In the genomic region with DNA sequence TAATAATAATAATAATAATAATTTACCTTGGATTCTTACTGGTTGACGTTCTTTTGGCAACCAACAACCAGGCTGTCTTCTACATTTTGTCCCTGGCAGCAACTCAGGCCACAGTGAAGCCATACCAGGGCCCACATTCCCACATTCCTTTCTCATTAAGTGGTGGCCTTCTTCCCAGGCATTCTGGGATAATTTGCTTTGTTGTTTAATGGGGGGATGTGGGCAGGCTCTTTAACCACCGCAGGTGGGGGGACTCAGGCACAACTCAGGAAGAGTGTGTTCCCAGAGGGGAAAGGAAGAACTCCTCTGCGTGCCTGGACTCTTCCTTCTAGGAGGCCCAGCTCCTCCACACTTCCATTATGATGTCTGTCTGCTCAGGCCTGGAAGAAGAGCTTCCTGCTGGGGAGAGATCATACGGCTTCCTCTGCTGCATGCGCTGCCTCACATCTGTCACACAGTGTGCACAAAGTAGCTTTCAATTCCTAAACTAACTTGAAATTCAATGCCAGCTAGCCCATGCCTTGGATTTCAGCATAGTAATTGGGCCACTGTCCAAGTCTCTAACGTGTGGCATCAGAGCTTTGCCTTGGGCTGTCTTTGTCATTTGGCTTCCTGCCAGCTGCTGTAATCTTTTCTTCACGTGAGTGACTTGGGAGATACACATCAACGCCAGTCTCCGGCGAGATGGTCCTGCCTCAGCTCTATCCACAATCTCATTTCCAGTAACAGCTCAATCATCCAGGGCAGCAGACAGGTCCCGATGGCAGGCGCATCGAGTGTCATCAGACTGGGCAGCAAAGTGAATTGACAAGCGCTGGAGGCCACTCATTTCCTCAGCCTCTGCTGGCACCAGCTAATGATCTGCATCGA, we compare ENCODE assay signal across 11 mouse cellular contexts. TPM values are rescaled to one million over a fixed set of nuclear protein-coding genes. Genes with fewer than 3 reads are reported as not detected.
DNase-seq lines count a peak whose midpoint lies in the region; ATAC-seq and TF ChIP-seq lines count a peak whose summit lies in the region.
"Had no signal": no experiment of that assay in that cellular context is flagged by ENCODE, and none has a peak within 500 bp of the region (broad histone marks: within the 10 kb centered on the region; RNA-seq: fewer than 3 reads in every experiment).

No protein-coding gene starts in this region.

- H3K36me3 ChIP-seq in lung, embryonic 14.5 days (ENCODE audit: insufficient read depth), result no peaks in the 10 kb centered on the region
- H3K36me3 ChIP-seq in forebrain, embryonic 16.5 days (ENCODE audit: control insufficient read depth, insufficient read depth), result no peaks in the 10 kb centered on the region
- H3K36me3 ChIP-seq in midbrain, embryonic 15.5 days (replicated peaks), result no peaks in the 10 kb centered on the region
- no peaks in the 10 kb centered on the region for H3K36me3 ChIP-seq in intestine, embryonic 15.5 days

- H3K27me3 ChIP-seq in lung, embryonic 14.5 days (ENCODE audit: insufficient read depth, low read length), result no peaks in the 10 kb centered on the region
- no peaks in the 10 kb centered on the region for H3K27me3 ChIP-seq in forebrain, embryonic 16.5 days (replicated peaks; ENCODE audit: control insufficient read depth, insufficient read depth, low read length)
- no peaks in the 10 kb centered on the region for H3K27me3 ChIP-seq in midbrain, embryonic 15.5 days (replicated peaks)
- H3K27me3 ChIP-seq in intestine, embryonic 15.5 days (replicated peaks), result no peaks in the 10 kb centered on the region

- TF ChIP-seq CTCF in lung, embryonic 14.5 days (IDR thresholded peaks at IDR 0.05; ENCODE audit: low read depth), result no peak
- no peak for TF ChIP-seq CTCF in layer of hippocampus, adult 2 months (conservative IDR thresholded peaks at IDR 0.05)

- DNase-seq in lung, embryonic 14.5 days, result peak; percentile 32
- no peak for DNase-seq in lung, postnatal 4 days
- DNase-seq in R1 (ENCODE audit: low read depth, low spot score), result peak; percentile 2
- no peak for DNase-seq in layer of hippocampus, adult 2 months (ENCODE audit: low spot score in 2 of 2)
- no peak for DNase-seq in layer of hippocampus, postnatal 14 days (ENCODE audit: low spot score in 2 of 2)
- DNase-seq: cerebellum, adult 9-11 months; kidney, postnatal 36 days had no signal

- H3K4me3 ChIP-seq in lung, embryonic 14.5 days (ENCODE audit: low read depth, low read length), result no peak overlapping the region
- H3K4me3 ChIP-seq in forebrain, embryonic 16.5 days (replicated peaks; ENCODE audit: low read length), result no peak overlapping the region
- no peak overlapping the region for H3K4me3 ChIP-seq in midbrain, embryonic 15.5 days
- H3K4me3 ChIP-seq in intestine, embryonic 15.5 days (replicated peaks), result no peak overlapping the region
- no peak overlapping the region for H3K4me3 ChIP-seq in layer of hippocampus, adult 2 months

- H3K27ac ChIP-seq in lung, embryonic 14.5 days (ENCODE audit: low read depth), result no peak overlapping the region
- no peak overlapping the region for H3K27ac ChIP-seq in forebrain, embryonic 16.5 days (ENCODE audit: low read length)
- 0 out of 2 replicates have a peak overlapping the region, but pooled peaks have one; percentile 42 for H3K27ac ChIP-seq in midbrain, embryonic 15.5 days
- H3K27ac ChIP-seq in intestine, embryonic 15.5 days, result no peak overlapping the region
- no peak overlapping the region for H3K27ac ChIP-seq in layer of hippocampus, adult 2 months
- H3K27ac ChIP-seq: macrophage had no signal

- no peaks in the 10 kb centered on the region for H3K4me1 ChIP-seq in lung, embryonic 14.5 days (ENCODE audit: insufficient read depth)
- H3K4me1 ChIP-seq in forebrain, embryonic 16.5 days (replicated peaks; ENCODE audit: control insufficient read depth, insufficient read depth, low read length), result 0 out of 2 replicates have a peak, but pooled peaks cover 3% of the 10 kb centered on the region
- H3K4me1 ChIP-seq in midbrain, embryonic 15.5 days, result peaks cover 8% of the 10 kb centered on the region
- no peaks in the 10 kb centered on the region for H3K4me1 ChIP-seq in intestine, embryonic 15.5 days (replicated peaks)

- ATAC-seq in lung, embryonic 14.5 days (ENCODE audit: insufficient read depth), result no peak
- ATAC-seq in forebrain, embryonic 16.5 days, result 0 out of 2 replicates have a peak, but pooled peaks have one; percentile 12
- peak; percentile 81 for ATAC-seq in midbrain, embryonic 15.5 days (replicated peaks)
- ATAC-seq in intestine, embryonic 15.5 days, result no peak

- 52% methylated on average over 15 of the region's 15 CpGs for WGBS in lung, embryonic 14.5 days
- WGBS in forebrain, embryonic 16.5 days, result 32% methylated on average over 15 of the region's 15 CpGs
- WGBS in midbrain, embryonic 15.5 days, result 43% methylated on average over 15 of the region's 15 CpGs
- WGBS in intestine, embryonic 15.5 days, result 56% methylated on average over 15 of the region's 15 CpGs

- H3K9me3 ChIP-seq in lung, embryonic 14.5 days (ENCODE audit: low read depth, low read length), result no peaks in the 10 kb centered on the region
- no peaks in the 10 kb centered on the region for H3K9me3 ChIP-seq in forebrain, embryonic 16.5 days (ENCODE audit: control insufficient read depth, low read length)
- no peaks in the 10 kb centered on the region for H3K9me3 ChIP-seq in midbrain, embryonic 15.5 days
- no peaks in the 10 kb centered on the region for H3K9me3 ChIP-seq in intestine, embryonic 15.5 days

- H3K9ac ChIP-seq in lung, embryonic 14.5 days, result no peak overlapping the region
- H3K9ac ChIP-seq in forebrain, embryonic 16.5 days (replicated peaks; ENCODE audit: low read depth, low read length), result no peak overlapping the region
- no peak overlapping the region for H3K9ac ChIP-seq in midbrain, embryonic 15.5 days
- H3K9ac ChIP-seq in intestine, embryonic 15.5 days, result no peak overlapping the region

- H3K4me2 ChIP-seq in lung, embryonic 14.5 days, result no peak overlapping the region
- H3K4me2 ChIP-seq in forebrain, embryonic 16.5 days (ENCODE audit: low read length), result no peak overlapping the region
- no peak overlapping the region for H3K4me2 ChIP-seq in midbrain, embryonic 15.5 days
- no peak overlapping the region for H3K4me2 ChIP-seq in intestine, embryonic 15.5 days (replicated peaks)

RNA-seq across cellular contexts. Expression of a gene that starts 31.3 kb away (rescaled TPM):
- 14.5 and 15.2 TPM in 2 replicates for polyA plus RNA-seq in lung, embryonic 14.5 days (2014; fragmentation: Nextera tagmentation; extraction: Ambion mirVana)
- polyA plus RNA-seq in forebrain, embryonic 16.5 days (2015; fragmentation: Nextera tagmentation; extraction: Ambion mirVana), result 16.9 and 22.4 TPM in 2 replicates
- 38.0 and 38.1 TPM in 2 replicates for polyA plus RNA-seq in midbrain, embryonic 15.5 days (2015; fragmentation: Nextera tagmentation; extraction: Ambion mirVana)
- polyA plus RNA-seq in intestine, embryonic 15.5 days (2015; fragmentation: Nextera tagmentation; extraction: Ambion mirVana), result 8.5 and 9.3 TPM in 2 replicates
- 100 to 1,000 TPM; 108 to 117 TPM for total RNA-seq in layer of hippocampus, adult 2 months (2021)
- 10 to 100 TPM; 91.4 to 99.9 TPM for total RNA-seq in layer of hippocampus, postnatal 14 days (2021)

Comparison
In these comparisons a context has a peak if more than half of its experiments do, and no peak if none do; other contexts are left out.
1. DNase-seq: peak in lung, embryonic 14.5 days (single experiment) and R1 (single experiment); none in lung, postnatal 4 days (0 of 2), layer of hippocampus, adult 2 months (0 of 2) and layer of hippocampus, postnatal 14 days (0 of 2).
2. ATAC-seq: peak in forebrain, embryonic 16.5 days (single experiment) and midbrain, embryonic 15.5 days (single experiment); none in lung, embryonic 14.5 days (single experiment) and intestine, embryonic 15.5 days (single experiment).